ENCODE assay signal across 8 mouse cellular contexts in genomic region chr10:75182151-75182774, GRCm38 (mm10). TPM values are rescaled to one million over a fixed set of nuclear protein-coding genes. Genes with fewer than 3 reads are reported as not detected.
A peak's percentile ranks its signal among the peaks of the same experiment; 100 is the strongest.
DNase-seq lines count a peak whose midpoint lies in the region; TF ChIP-seq lines count a peak whose summit lies in the region.

No protein-coding gene starts in this region.

- TF ChIP-seq POLR2A in lung, adult 2 months (IDR thresholded peaks at IDR 0.05; ENCODE audit: borderline replicate concordance, extremely low read depth, low read depth, low read length): no peak

- WGBS in embryonic facial prominence, embryonic 10.5 days: 56% methylated on average over 14 of the region's 14 CpGs
- WGBS in lung, adult 2 months: 24% methylated on average over 14 of the region's 14 CpGs

- no peak overlapping the region for H3K4me3 ChIP-seq in embryonic facial prominence, embryonic 10.5 days
- no peak overlapping the region for H3K4me3 ChIP-seq in lung, adult 2 months (replicated peaks; ENCODE audit: extremely low read depth, low read depth, low read length)

- H3K4me1 ChIP-seq in embryonic facial prominence, embryonic 10.5 days: no peaks in the 10 kb centered on the region
- 0 out of 2 replicates have a peak, but pooled peaks cover 2% of the 10 kb centered on the region for H3K4me1 ChIP-seq in lung, adult 2 months (ENCODE audit: control insufficient read depth, insufficient read depth, low read length)

- H3K9me3 ChIP-seq in embryonic facial prominence, embryonic 10.5 days: no peaks in the 10 kb centered on the region

- H3K36me3 ChIP-seq in embryonic facial prominence, embryonic 10.5 days (replicated peaks): peaks cover 85% of the 10 kb centered on the region

- no peaks in the 10 kb centered on the region for H3K27me3 ChIP-seq in embryonic facial prominence, embryonic 10.5 days (replicated peaks; ENCODE audit: low read depth, poor library complexity, severe bottlenecking)

- intact Hi-C loops in heart, postnatal 10 days (cut with DNase I): loop anchor here (1.0 to 2.0 kb wide), 4 partner anchors 69 to 304 kb away; no protein-coding TSS in a partner anchor

- no peak overlapping the region for H3K27ac ChIP-seq in embryonic facial prominence, embryonic 10.5 days (replicated peaks)

- peak; percentile 87 for DNase-seq in CD4-positive, CD25-positive, alpha-beta regulatory T cell, adult 2 months (ENCODE audit: low read depth, low spot score)
- DNase-seq in adrenal gland, postnatal 14 days: peak; percentile 86
- peak; percentile 77 for DNase-seq in embryonic facial prominence, embryonic 10.5 days (ENCODE audit: low spot score)
- peak; percentile 83 to 86 for DNase-seq in heart, postnatal 10 days
- DNase-seq in kidney, postnatal 4 days: peak; percentile 79 to 84
- DNase-seq in lung, adult 2 months: peak; percentile 78
- peak; percentile 48 for DNase-seq in ovary, adult 18-20 months (ENCODE audit: low spot score)
- DNase-seq in testis, postnatal 14 days (ENCODE audit: low spot score): peak; percentile 62

- TF ChIP-seq CTCF in lung, adult 2 months (IDR thresholded peaks at IDR 0.05; ENCODE audit: insufficient read depth, low read length): peak; percentile 84

RNA-seq across cellular contexts. Expression of gene Specc1l, which starts 29.6 kb away (rescaled TPM):
- 43.6 and 50.7 TPM in 2 replicates for total RNA-seq in adrenal gland, postnatal 14 days (2021)
- polyA plus RNA-seq in embryonic facial prominence, embryonic 10.5 days (2016; fragmentation: Nextera tagmentation; extraction: Ambion mirVana): 41.9 and 43.3 TPM in 2 replicates
- 10 to 100 TPM; 36.9 to 49.4 TPM for total RNA-seq in heart, postnatal 10 days (2021)
- polyA plus RNA-seq in lung, adult 2 months (2012; rRNA removed): 60.8 and 73.3 TPM in 2 replicates
